Mouse (Mus musculus): Measurements from ENCODE around the gene Fancc.

DNA sequence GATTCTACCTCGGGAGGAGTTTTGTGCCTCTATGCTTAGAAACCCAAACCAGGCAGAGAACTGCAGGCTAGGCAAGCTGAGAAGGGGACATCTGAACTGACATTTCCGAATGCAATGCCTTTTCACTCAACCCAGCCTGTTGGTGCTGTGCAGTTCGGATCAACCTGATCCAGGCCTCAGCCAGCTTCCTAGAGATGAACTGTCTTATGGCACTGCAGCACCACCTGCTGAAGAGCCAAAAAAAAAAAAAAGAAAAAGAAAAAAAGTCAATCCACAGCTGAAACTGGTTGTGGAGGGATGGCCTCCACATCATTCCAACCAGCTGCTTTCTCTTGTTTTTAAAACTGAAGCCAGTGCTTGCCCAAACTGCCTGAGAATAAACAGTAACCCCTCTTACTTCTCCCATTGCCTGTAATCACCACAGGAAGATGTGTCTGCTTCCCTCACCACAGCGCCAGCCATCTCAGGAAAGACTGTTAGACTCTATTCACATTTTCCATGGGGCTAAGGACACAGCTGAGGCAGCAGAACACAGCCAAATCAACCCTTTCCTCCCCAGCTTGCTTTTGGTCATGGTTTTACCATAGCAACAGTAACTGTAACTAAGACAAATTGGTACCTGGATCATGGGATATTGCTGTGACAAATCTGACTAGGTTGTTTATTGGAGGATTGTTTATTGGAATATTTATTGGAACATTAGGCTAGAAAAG, 85.6 kb downstream of the Fancc start:
- TF ChIP-seq CTCF (IDR thresholded peaks at IDR 0.05; ENCODE audit: low read depth): 0 out of 2 replicates have a peak, but pooled peaks have one; percentile 30
- no peak for TF ChIP-seq EP300 (IDR thresholded peaks at IDR 0.05; ENCODE audit: low read depth)
